Mouse (Mus musculus) lung, embryonic 16.5 days (tissue): ENCODE measurements around the gene Esam. TPM values are rescaled to one million over a fixed set of nuclear protein-coding genes. Genes with fewer than 3 reads are reported as not detected.

ENCODE experiments used
- ATAC-seq: fragments of 200-750 bp; cut with Nextera tagmentation; 2 replicates; pipeline ENCODE4 v1.8.0; 2017; ENCODE audit warnings: low read depth, mild to moderate bottlenecking, moderate library complexity
- H3K27ac ChIP-seq: fragments of 300-500 bp; sonication (generic); 2 replicates; pipeline ENCODE4 v1.5.1; 2014; ENCODE audit warnings: mild to moderate bottlenecking, control low read depth, low read length
- H3K27me3 ChIP-seq: fragments of 300-500 bp; sonication (generic); 2 replicates; pipeline ENCODE4 v1.6.1; 2014; ENCODE audit warnings: low read depth, low read length, mixed read lengths; ENCODE audit not compliant: control insufficient read depth, insufficient read depth
- H3K36me3 ChIP-seq: fragments of 300-500 bp; sonication (generic); 2 replicates; pipeline ENCODE4 v1.6.1; 2014; ENCODE audit warnings: low read length; ENCODE audit not compliant: control insufficient read depth, insufficient read depth
- H3K4me1 ChIP-seq: fragments of 300-500 bp; sonication (generic); replicated peaks from 2 replicates; pipeline ENCODE4 v1.6.1; 2014; ENCODE audit warnings: low read length, mixed read lengths; ENCODE audit not compliant: control insufficient read depth, insufficient read depth
- H3K4me2 ChIP-seq: fragments of 300-500 bp; sonication (generic); 2 replicates; pipeline ENCODE4 v1.6.1; 2014; ENCODE audit warnings: low read depth, low read length, control low read depth
- H3K4me3 ChIP-seq: fragments of 300-500 bp; sonication (generic); 2 replicates; pipeline ENCODE4 v1.5.1; 2014; ENCODE audit warnings: mild to moderate bottlenecking, low read length, control low read depth
- H3K9ac ChIP-seq: fragments of 300-500 bp; sonication (generic); 2 replicates; pipeline ENCODE4 v1.6.1; 2014; ENCODE audit warnings: low read length, control low read depth
- H3K9me3 ChIP-seq: fragments of 300-500 bp; sonication (generic); 2 replicates; pipeline ENCODE4 v1.6.1; 2016; ENCODE audit warnings: low read length; ENCODE audit not compliant: control insufficient read depth
- WGBS: fragments of 180-500 bp; shearing (Covaris S2); extraction: QIAGEN DNeasy Blood & Tissue Kit; methylation state at CpG from one replicate; pipeline ENCODE4 v1.1.7; 2014; 5-methylcytosine and 5-hydroxymethylcytosine counted together
- polyA plus RNA-seq: library from polyadenylated mRNA; unstranded; fragments of >200 nt; fragmentation: Nextera tagmentation; extraction: Ambion mirVana; gene quantifications from 2 replicates; pipeline ENCODE4 v1.2.1, GENCODE M21; 2015

Esam gene
- polyA plus RNA-seq, 1 experiment from 2014 or later: 184 TPM

DNA sequence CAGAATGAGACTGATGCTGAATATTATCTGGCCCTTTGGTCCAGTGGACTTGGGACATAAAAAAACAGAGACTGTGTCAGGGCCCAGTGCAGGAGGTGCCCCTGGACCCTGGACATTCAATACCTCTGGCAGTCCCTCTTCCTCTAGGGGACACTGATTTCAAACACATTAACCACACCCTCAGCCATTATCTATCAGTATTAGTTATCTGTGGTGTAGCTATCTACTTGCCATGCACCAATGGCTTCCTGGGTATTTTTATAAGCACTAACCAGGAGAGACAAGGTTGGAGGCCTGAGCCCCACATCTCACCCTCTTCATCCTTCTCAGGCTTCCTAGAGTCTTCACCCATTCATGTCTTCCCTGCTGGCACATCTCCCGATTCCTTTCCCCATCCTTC is 22.6 kb downstream of the Esam start:
- WGBS: 54% methylated on average over 1 of the region's 1 CpGs
- H3K4me3 ChIP-seq: no peak overlapping the region

DNA sequence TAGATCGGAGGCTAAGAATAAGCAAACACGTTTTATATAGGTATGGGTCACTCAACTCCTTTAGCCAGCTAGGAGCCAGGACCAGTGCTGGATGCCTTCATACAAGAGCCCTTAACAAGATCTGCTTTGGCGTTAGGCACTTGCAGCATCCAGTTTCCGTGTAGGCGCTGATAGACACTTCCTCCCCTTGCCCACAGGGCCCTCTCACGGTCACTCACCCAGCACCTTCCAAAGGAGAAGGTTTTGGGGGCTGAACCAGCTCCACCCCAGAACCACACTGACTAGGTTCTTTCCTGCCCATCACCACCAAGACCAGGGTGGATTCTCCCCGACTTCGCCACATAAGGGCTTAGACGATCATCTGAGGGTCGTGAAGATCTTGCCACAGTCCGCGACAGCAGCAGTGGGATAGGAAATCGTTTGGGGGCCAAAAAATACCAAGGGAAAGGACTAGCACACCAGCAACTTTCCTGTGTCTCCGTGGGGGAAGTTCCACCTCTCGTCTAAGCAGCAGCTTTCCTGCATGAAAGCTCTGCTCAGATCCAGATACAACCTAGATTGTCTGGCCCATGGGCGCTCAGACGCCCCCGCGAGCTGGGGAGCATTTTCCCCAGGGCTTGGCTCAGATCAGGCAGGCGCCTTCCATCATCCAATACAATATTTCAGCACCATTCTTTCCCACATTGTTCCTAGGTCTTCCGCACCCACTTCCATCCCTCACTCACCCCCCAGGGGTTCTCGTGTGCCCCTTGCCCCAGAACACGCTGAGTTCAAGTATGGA is 24.1 kb downstream of the Esam start:
- Histone ChIP-seq H3K27me3 (no peaks in the 10 kb centered on the region; the same call in 1 of the 2 replicates), H3K27ac (no peak overlapping the region), H3K4me3 (peak overlapping the region; percentile 57), H3K4me1 (peaks cover 13% of the 10 kb centered on the region), H3K4me2 (peak overlapping the region; percentile 95), H3K9ac (peak overlapping the region; percentile 65), H3K9me3 (no peaks in the 10 kb centered on the region), H3K36me3 (no peaks in the 10 kb centered on the region)
- ATAC-seq: no peak; the same call in none of the 2 replicates
- 2% methylated on average over 23 of the region's 23 CpGs for WGBS

More for the DNA sequence above, 22.6 kb downstream of the Esam start:
- H3K9me3 ChIP-seq: no peaks in the 10 kb centered on the region
- no peak overlapping the region for H3K9ac ChIP-seq
- H3K4me2 ChIP-seq: no peak overlapping the region
- H3K4me1 ChIP-seq: peaks cover 18% of the 10 kb centered on the region
- ATAC-seq: no peak
- H3K36me3 ChIP-seq: no peaks in the 10 kb centered on the region
- no peak overlapping the region for H3K27ac ChIP-seq
- no peaks in the 10 kb centered on the region; the same call in 1 of the 2 replicates for H3K27me3 ChIP-seq

DNA sequence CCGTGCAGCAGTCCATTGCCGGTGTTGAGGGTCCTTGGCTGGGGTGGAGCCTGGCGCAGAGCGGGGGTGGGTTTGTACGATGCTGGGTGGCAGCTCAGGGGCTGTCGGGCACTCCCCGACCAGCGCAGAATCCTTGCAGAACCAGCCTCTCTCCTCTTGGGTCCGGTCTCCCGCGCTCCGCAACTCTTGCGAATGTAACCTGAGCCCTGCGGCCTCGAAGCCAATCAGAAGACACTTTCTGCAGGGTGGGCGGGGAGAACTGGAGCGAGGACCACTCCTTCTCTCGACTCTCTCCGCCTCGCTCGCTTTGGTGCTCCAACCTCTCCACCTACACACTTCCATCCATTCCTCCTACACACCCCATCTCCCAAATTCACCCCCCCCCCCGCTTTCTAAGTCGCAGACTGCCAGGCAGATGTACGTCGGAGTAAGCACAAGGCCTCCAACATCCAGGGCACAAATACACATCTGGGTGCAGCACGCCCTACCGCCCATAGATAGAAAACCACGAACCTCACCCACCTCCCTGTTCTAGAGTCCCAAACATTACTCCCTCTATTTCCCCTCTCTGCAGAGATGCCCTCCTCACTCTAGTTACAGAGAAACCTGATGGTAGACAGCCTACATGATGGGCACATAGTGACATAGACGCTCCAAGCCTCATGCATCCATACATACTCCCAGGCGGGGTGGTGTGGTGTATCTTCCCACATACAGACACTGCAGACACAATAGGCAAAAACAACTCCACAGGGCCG is 24.8 kb downstream of the Esam start, which contains the start of gene Nrgn:
TSS of gene Nrgn (minus strand) at position 369 of the 758 bp plus-strand sequence.
- no peaks in the 10 kb centered on the region for H3K36me3 ChIP-seq
- H3K27ac ChIP-seq: no peak within 1 kb of the TSS
- H3K9ac ChIP-seq: peak within 1 kb of the TSS; percentile 65
- no peaks in the 10 kb centered on the region; the same call in 1 of the 2 replicates for H3K27me3 ChIP-seq
- WGBS: 5% methylated on average over 31 of the region's 31 CpGs
- H3K4me1 ChIP-seq: peaks cover 13% of the 10 kb centered on the region
- ATAC-seq: peak; percentile 96
- peak within 1 kb of the TSS; percentile 57 for H3K4me3 ChIP-seq
- H3K9me3 ChIP-seq: no peaks in the 10 kb centered on the region
- peak within 1 kb of the TSS; percentile 95 for H3K4me2 ChIP-seq

DNA sequence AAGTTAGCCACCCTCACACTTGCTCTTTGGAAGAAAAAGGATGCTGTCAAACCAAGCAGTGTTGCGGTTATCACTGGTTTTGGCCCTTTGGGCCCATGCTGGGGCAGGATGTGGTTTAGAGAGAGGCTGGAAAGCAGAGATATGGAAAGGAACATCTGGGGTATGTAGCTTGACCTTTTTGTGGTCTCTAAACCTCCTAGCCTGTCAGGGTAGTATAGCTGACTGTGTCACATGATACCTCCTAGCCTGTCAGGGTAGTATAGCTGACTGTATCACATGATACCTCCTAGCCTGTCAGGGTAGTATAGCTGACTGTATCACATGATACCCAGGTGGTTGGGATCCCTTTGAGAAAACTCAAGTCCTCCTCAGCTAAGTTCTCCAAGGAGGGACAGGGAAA is 26.4 kb downstream of the Esam start:
- no peaks in the 10 kb centered on the region for H3K36me3 ChIP-seq
- H3K4me1 ChIP-seq: peaks cover 13% of the 10 kb centered on the region
- H3K27me3 ChIP-seq: no peaks in the 10 kb centered on the region; the same call in 1 of the 2 replicates
- H3K4me2 ChIP-seq: no peak overlapping the region
- no peaks in the 10 kb centered on the region for H3K9me3 ChIP-seq
- H3K27ac ChIP-seq: no peak overlapping the region
- WGBS: 87% methylated on average over 1 of the region's 1 CpGs
- no peak overlapping the region for H3K4me3 ChIP-seq
- no peak overlapping the region for H3K9ac ChIP-seq
- no peak for ATAC-seq

DNA sequence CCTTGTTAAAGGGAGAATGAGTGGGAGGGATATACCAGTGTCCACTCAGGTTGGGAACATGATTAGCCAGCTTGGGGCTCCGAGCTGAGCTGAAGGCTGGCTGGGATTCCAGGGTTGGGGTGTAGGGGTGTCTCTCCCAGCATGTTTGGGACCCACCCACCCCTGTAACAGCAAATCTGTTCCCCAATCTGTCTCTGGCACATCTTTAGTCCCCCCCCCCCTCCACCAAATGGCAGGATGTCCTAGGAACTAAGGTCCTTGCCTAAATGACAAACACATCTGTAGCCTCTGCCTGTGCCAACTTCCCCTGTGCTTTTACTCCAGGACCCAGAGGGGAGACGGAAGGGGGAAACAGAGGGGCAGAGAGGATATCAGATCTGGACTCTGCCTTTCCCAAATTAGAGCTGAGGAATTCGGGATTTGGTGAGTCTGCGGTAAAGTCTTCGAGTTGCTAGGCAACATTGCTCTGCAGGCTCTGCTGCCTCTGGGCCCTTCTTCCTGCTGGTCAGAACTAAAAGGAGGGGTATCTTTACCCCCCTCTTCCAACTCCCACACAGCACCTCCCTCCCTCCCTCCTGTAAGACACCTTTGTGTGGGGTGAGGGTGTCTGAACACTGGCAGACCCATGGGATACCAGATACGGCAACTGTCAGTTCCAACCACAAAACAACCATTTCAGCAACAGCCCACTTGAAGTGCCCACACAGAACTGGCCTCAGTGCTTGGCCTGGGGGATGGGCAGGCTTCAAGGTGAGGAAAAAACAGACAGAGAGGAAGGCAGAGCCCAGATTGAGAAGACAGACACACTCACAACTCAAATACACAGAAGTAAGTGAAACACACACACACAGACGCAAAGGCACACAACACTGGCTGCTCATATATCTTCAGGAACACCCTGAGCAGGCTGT is 27.2 kb downstream of the Esam start, which contains the start of gene Siae:
TSS of gene Siae (plus strand) at position 861 of the 911 bp plus-strand sequence.
- H3K27ac ChIP-seq: no peak within 1 kb of the TSS
- WGBS: 23% methylated on average over 7 of the region's 7 CpGs
- H3K4me1 ChIP-seq: peaks cover 13% of the 10 kb centered on the region
- ATAC-seq: no peak
- no peaks in the 10 kb centered on the region for H3K9me3 ChIP-seq
- H3K27me3 ChIP-seq: no peaks in the 10 kb centered on the region; the same call in 1 of the 2 replicates
- no peak within 1 kb of the TSS for H3K4me2 ChIP-seq
- no peaks in the 10 kb centered on the region for H3K36me3 ChIP-seq
- no peak within 1 kb of the TSS for H3K4me3 ChIP-seq
- no peak within 1 kb of the TSS for H3K9ac ChIP-seq

DNA sequence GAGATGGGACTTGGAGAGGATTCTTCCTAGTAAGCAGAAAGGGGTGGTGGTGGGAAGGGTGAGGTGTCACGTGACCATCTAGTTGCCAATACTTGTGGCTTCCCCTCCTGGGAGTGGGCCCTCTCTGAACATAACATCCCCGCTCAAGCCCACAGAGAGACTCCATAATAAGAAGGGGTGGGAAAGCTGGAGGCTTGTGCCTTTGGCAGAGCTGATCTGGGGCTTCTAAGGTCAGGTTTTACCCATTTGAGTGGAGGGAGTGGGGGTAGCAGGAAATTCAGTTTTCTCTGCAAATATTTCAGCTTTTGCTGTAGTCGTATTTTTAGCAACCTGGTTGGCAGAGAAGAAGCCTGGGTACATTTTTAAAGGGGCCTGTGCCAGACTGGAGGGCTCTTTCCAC is 28.5 kb downstream of the Esam start:
- WGBS: 67% methylated on average over 3 of the region's 3 CpGs
- H3K4me3 ChIP-seq: no peak overlapping the region
- peaks cover 13% of the 10 kb centered on the region for H3K4me1 ChIP-seq
- H3K9ac ChIP-seq: no peak overlapping the region
- ATAC-seq: no peak
- H3K4me2 ChIP-seq: no peak overlapping the region
- H3K36me3 ChIP-seq: no peaks in the 10 kb centered on the region
- no peaks in the 10 kb centered on the region for H3K9me3 ChIP-seq
- no peak overlapping the region for H3K27ac ChIP-seq
- no peaks in the 10 kb centered on the region; the same call in 1 of the 2 replicates for H3K27me3 ChIP-seq

DNA sequence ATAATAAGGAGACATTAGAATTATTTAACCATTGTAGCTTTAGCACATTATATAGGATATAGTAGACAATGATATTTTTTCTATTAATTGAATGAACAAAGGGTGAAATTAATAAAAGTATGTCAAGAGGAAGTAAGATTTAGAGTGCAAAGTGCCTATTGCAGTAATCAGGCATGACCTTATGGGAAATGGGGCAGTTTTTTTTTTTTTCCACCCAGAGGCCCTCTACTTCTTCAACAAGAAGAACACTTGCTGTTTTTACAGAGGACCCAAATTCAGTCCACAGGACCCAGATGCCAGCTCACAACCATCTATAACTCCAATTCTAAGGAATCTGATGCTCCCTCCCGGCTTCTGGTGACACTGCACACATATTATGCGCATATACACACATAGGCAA is 32.7 kb downstream of the Esam start:
- no peak for ATAC-seq
- 90% methylated on average over 2 of the region's 2 CpGs for WGBS
- H3K27me3 ChIP-seq: no peaks in the 10 kb centered on the region

DNA sequence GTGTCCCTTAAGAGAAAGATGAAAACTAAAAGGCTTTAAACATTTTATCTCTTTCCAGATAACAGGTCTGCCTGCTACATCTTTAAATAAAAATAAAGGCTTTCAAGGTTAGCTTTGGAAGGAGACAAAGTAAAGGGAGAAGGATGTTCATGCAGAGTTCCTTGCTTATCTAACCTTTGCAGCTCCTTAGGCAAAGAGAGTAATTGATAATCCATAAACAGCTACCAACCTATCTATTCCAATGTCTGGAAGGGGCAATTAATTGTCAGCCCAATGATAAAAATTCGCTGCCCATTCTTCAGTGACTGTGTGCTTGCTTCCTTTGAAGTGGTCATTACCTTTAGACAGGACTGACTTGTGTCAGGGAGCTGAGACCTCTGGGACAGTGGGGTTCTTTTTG is 35.9 kb downstream of the Esam start:
- Histone ChIP-seq H3K36me3 (no peaks in the 10 kb centered on the region), H3K27ac (no peak overlapping the region), H3K27me3 (no peaks in the 10 kb centered on the region), H3K9me3 (no peaks in the 10 kb centered on the region), H3K4me1 (peaks cover 14% of the 10 kb centered on the region), H3K9ac (no peak overlapping the region), H3K4me3 (no peak overlapping the region), H3K4me2 (no peak overlapping the region)
- ATAC-seq: no peak
- 47% methylated on average over 1 of the region's 1 CpGs for WGBS

More for the DNA sequence above, 32.7 kb downstream of the Esam start:
- Histone ChIP-seq H3K4me2 (no peak overlapping the region), H3K36me3 (no peaks in the 10 kb centered on the region), H3K9ac (no peak overlapping the region), H3K9me3 (no peaks in the 10 kb centered on the region), H3K27ac (no peak overlapping the region), H3K4me3 (no peak overlapping the region), H3K4me1 (no peaks in the 10 kb centered on the region; the same call in 1 of the 2 replicates)
